Mouse (Mus musculus) embryonic fibroblast, embryonic 13.5 days (primary cell): ENCODE results near the gene Tmem182. TPM values are rescaled to one million over a fixed set of nuclear protein-coding genes. Genes with fewer than 3 reads are reported as not detected.

Experiments used
- H3K27ac ChIP-seq: 2 replicates; pipeline ENCODE4 v1.5.1; 2012; ENCODE audit warnings: low read length, control low read depth, inconsistent platforms; ENCODE audit not compliant: insufficient read depth
- H3K4me1 ChIP-seq: 2 replicates; pipeline ENCODE4 v1.6.1; 2011; ENCODE audit warnings: low read length; ENCODE audit not compliant: control insufficient read depth, insufficient read depth
- H3K4me3 ChIP-seq: 2 replicates; pipeline ENCODE4 v1.5.1; 2011; ENCODE audit warnings: mild to moderate bottlenecking, control low read depth, low read length; ENCODE audit not compliant: insufficient read depth
- CTCF ChIP-seq: IDR thresholded peaks from 2 replicates; pipeline ENCODE4 v1.5.1; 2011; ENCODE audit warnings: mild to moderate bottlenecking, control low read depth, low read length, moderate library complexity, borderline replicate concordance; ENCODE audit not compliant: insufficient read depth
- POLR2A ChIP-seq: IDR thresholded peaks from 2 replicates; pipeline ENCODE4 v1.6.1; 2011; ENCODE audit warnings: low read depth, mild to moderate bottlenecking, control low read depth, low read length, moderate library complexity
- polyA plus RNA-seq: library from polyadenylated mRNA; stranded (reverse); fragments of >200 nt; gene quantifications from 2 replicates; pipeline ENCODE4 v1.2.4, GENCODE M21; 2011; ENCODE audit warnings: low read depth; ENCODE audit not compliant: missing spikeins, insufficient read length

Tmem182 gene
- polyA plus RNA-seq, 1 experiment: not detected

GRCm38 (mm10) chr1:40855268-40855667, 49.9 kb downstream of the Tmem182 start:
- Histone ChIP-seq H3K4me1 (peaks cover 9% of the 10 kb centered on the region), H3K4me3 (no peak overlapping the region), H3K27ac (peak overlapping the region; percentile 47; the same call in 1 of the 2 replicates)
- TF ChIP-seq POLR2A (no peak), CTCF (no peak)

GRCm38 (mm10) chr1:40856846-40857636, 51.6 kb downstream of the Tmem182 start:
- Histone ChIP-seq H3K27ac (no peak overlapping the region), H3K4me3 (no peak overlapping the region), H3K4me1 (peaks cover 9% of the 10 kb centered on the region)
- no peak for TF ChIP-seq POLR2A
- TF ChIP-seq CTCF: no peak

GRCm38 (mm10) chr1:40865043-40865442, 59.6 kb downstream of the Tmem182 start:
- H3K4me1 ChIP-seq: no peaks in the 10 kb centered on the region; the same call in 1 of the 2 replicates

GRCm38 (mm10) chr1:40867106-40867505, 61.7 kb downstream of the Tmem182 start:
- H3K27ac ChIP-seq: no peak overlapping the region
- H3K4me3 ChIP-seq: no peak overlapping the region
- TF ChIP-seq CTCF (no peak), POLR2A (no peak)
- no peaks in the 10 kb centered on the region; the same call in 1 of the 2 replicates for H3K4me1 ChIP-seq

More at GRCm38 (mm10) chr1:40865043-40865442, 59.6 kb downstream of the Tmem182 start:
- no peak overlapping the region for H3K27ac ChIP-seq
- TF ChIP-seq POLR2A (no peak), CTCF (no peak)
- H3K4me3 ChIP-seq: no peak overlapping the region

- no peaks in the 10 kb centered on the region; the same call in 1 of the 2 replicates for H3K4me1 ChIP-seq
- TF ChIP-seq POLR2A (no peak), CTCF (no peak)
- H3K27ac ChIP-seq: no peak overlapping the region
- H3K4me3 ChIP-seq: no peak overlapping the region
Measured at GRCm38 (mm10) chr1:40867651-40868050, 62.2 kb downstream of the Tmem182 start.

- H3K4me1 ChIP-seq: no peaks in the 10 kb centered on the region
- no peak overlapping the region for H3K27ac ChIP-seq
- H3K4me3 ChIP-seq: no peak overlapping the region
- TF ChIP-seq POLR2A (no peak), CTCF (no peak)
Measured at GRCm38 (mm10) chr1:40873760-40874455, 68.5 kb downstream of the Tmem182 start.

- Histone ChIP-seq H3K4me1 (no peaks in the 10 kb centered on the region), H3K4me3 (no peak overlapping the region), H3K27ac (no peak overlapping the region)
- no peak for TF ChIP-seq CTCF
- no peak for TF ChIP-seq POLR2A
Measured at GRCm38 (mm10) chr1:40874456-40875375, 69.3 kb downstream of the Tmem182 start.

GRCm38 (mm10) chr1:40879051-40879450, 73.7 kb downstream of the Tmem182 start:
- TF ChIP-seq CTCF (no peak), POLR2A (no peak)
- H3K4me3 ChIP-seq: no peak overlapping the region
- no peak overlapping the region for H3K27ac ChIP-seq
- H3K4me1 ChIP-seq: no peaks in the 10 kb centered on the region

- Histone ChIP-seq H3K4me1 (no peaks in the 10 kb centered on the region), H3K4me3 (no peak overlapping the region), H3K27ac (no peak overlapping the region)
- TF ChIP-seq POLR2A (no peak), CTCF (no peak)
Measured at GRCm38 (mm10) chr1:40879526-40879925, 74.1 kb downstream of the Tmem182 start.
